In the genomic region with DNA sequence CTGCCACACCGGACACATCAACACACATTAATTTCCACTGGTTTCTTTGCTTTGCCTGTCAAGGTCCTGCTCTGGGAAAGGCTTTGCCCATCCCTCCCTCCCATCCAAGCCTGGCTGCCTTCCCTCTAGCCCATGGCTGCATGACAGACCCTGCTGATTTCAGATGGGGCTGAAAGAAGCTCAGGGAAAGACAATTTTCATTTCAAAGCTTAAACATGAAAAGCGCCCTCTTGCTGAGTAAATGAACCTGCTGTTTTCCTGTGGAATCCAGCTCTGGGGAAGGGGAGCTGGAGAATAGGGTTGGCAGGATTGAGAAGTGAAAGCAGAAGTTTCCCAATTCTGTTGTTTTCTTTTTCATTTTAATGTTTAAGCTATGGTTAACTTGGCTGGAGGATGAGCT, we compare ENCODE assay signal across 11 mouse cellular contexts.
DNase-seq lines count a peak whose midpoint lies in the region; ATAC-seq lines count a peak whose summit lies in the region.
"Had no signal": no experiment of that assay in that cellular context is flagged by ENCODE, and none has a peak within 500 bp of the region (broad histone marks: within the 10 kb centered on the region; RNA-seq: fewer than 3 reads in every experiment).

No protein-coding gene starts in this region.

- WGBS in forebrain, embryonic 16.5 days: 26% methylated on average over 2 of the region's 2 CpGs
- WGBS in midbrain, embryonic 16.5 days: 13% methylated on average over 2 of the region's 2 CpGs

- H3K9me3 ChIP-seq in forebrain, embryonic 16.5 days (ENCODE audit: control insufficient read depth, low read length): no peaks in the 10 kb centered on the region
- no peaks in the 10 kb centered on the region for H3K9me3 ChIP-seq in midbrain, embryonic 16.5 days (replicated peaks; ENCODE audit: control insufficient read depth, low read length, poor library complexity, severe bottlenecking)
- H3K9me3 ChIP-seq: embryonic facial prominence, embryonic 15.5 days had no signal

- peak; percentile 64 for ATAC-seq in forebrain, embryonic 16.5 days
- peak; percentile 85 for ATAC-seq in midbrain, embryonic 16.5 days

- no peaks in the 10 kb centered on the region for H3K4me1 ChIP-seq in forebrain, embryonic 16.5 days (replicated peaks; ENCODE audit: control insufficient read depth, insufficient read depth, low read length)
- H3K4me1 ChIP-seq in midbrain, embryonic 16.5 days (ENCODE audit: control insufficient read depth, insufficient read depth, low read length): peaks cover 8% of the 10 kb centered on the region
- H3K4me1 ChIP-seq: embryonic facial prominence, embryonic 15.5 days had no signal

- no peak overlapping the region for H3K4me3 ChIP-seq in forebrain, embryonic 16.5 days (replicated peaks; ENCODE audit: low read length)
- no peak overlapping the region for H3K4me3 ChIP-seq in midbrain, embryonic 16.5 days (ENCODE audit: low read depth, low read length)
- H3K4me3 ChIP-seq: embryonic facial prominence, embryonic 15.5 days; left cerebral cortex, adult 2 months had no signal

- H3K27ac ChIP-seq in forebrain, embryonic 16.5 days (ENCODE audit: low read length): no peak overlapping the region
- peak overlapping the region; percentile 49; the same call in 1 of the 2 replicates for H3K27ac ChIP-seq in midbrain, embryonic 16.5 days (ENCODE audit: low read length)
- H3K27ac ChIP-seq: embryonic facial prominence, embryonic 15.5 days; left cerebral cortex, adult 2 months had no signal

- peak; percentile 8 for DNase-seq in embryo, embryonic 11 days
- DNase-seq in embryo, embryonic 10 days (ENCODE audit: low spot score): no peak
- peak; percentile 22 to 31 for DNase-seq in right cerebral cortex, postnatal 10 days (ENCODE audit: low spot score in 2 of 2)
- no peak for DNase-seq in right cerebral cortex, postnatal 36 days (ENCODE audit: low spot score in 2 of 2)
- DNase-seq in lung, postnatal 14 days: no peak
- no peak for DNase-seq in spleen, adult 12 weeks (ENCODE audit: low spot score)
- DNase-seq: liver had no signal

- no peaks in the 10 kb centered on the region for H3K36me3 ChIP-seq in forebrain, embryonic 16.5 days (ENCODE audit: control insufficient read depth, insufficient read depth)
- H3K36me3 ChIP-seq in midbrain, embryonic 16.5 days (ENCODE audit: control insufficient read depth, insufficient read depth, low read length): no peaks in the 10 kb centered on the region
- H3K36me3 ChIP-seq: embryonic facial prominence, embryonic 15.5 days had no signal

- H3K9ac ChIP-seq in forebrain, embryonic 16.5 days (replicated peaks; ENCODE audit: low read depth, low read length): no peak overlapping the region
- H3K9ac ChIP-seq in midbrain, embryonic 16.5 days (ENCODE audit: low read depth, low read length): no peak overlapping the region
- H3K9ac ChIP-seq: embryonic facial prominence, embryonic 15.5 days had no signal

- H3K27me3 ChIP-seq in forebrain, embryonic 16.5 days (replicated peaks; ENCODE audit: control insufficient read depth, insufficient read depth, low read length): no peaks in the 10 kb centered on the region
- no peaks in the 10 kb centered on the region for H3K27me3 ChIP-seq in midbrain, embryonic 16.5 days (ENCODE audit: control insufficient read depth, insufficient read depth, low read depth, low read length)
- H3K27me3 ChIP-seq: embryonic facial prominence, embryonic 15.5 days had no signal

- no peak overlapping the region for H3K4me2 ChIP-seq in forebrain, embryonic 16.5 days (ENCODE audit: low read length)
- H3K4me2 ChIP-seq in midbrain, embryonic 16.5 days (ENCODE audit: low read length): 0 out of 2 replicates have a peak overlapping the region, but pooled peaks have one; percentile 4
- H3K4me2 ChIP-seq: embryonic facial prominence, embryonic 15.5 days had no signal

Comparison
In these comparisons a context has a peak if more than half of its experiments do, and no peak if none do; other contexts are left out.
1. DNase-seq: peak in embryo, embryonic 11 days (single experiment) and right cerebral cortex, postnatal 10 days (2 of 2); none in embryo, embryonic 10 days (single experiment), right cerebral cortex, postnatal 36 days (0 of 2), lung, postnatal 14 days (single experiment) and spleen, adult 12 weeks (single experiment).